Mouse (Mus musculus) embryonic fibroblast, embryonic 13.5 days (primary cell): ENCODE data around the gene Ube4a. TPM values are rescaled to one million over a fixed set of nuclear protein-coding genes. Genes with fewer than 3 reads are reported as not detected.

Source experiments
- H3K27ac ChIP-seq: 2 replicates; pipeline ENCODE4 v1.5.1; 2012; ENCODE audit warnings: low read length, control low read depth, inconsistent platforms; ENCODE audit not compliant: insufficient read depth
- H3K4me1 ChIP-seq: 2 replicates; pipeline ENCODE4 v1.6.1; 2011; ENCODE audit warnings: low read length; ENCODE audit not compliant: control insufficient read depth, insufficient read depth
- H3K4me3 ChIP-seq: 2 replicates; pipeline ENCODE4 v1.5.1; 2011; ENCODE audit warnings: mild to moderate bottlenecking, control low read depth, low read length; ENCODE audit not compliant: insufficient read depth
- CTCF ChIP-seq: IDR thresholded peaks from 2 replicates; pipeline ENCODE4 v1.5.1; 2011; ENCODE audit warnings: mild to moderate bottlenecking, control low read depth, low read length, moderate library complexity, borderline replicate concordance; ENCODE audit not compliant: insufficient read depth
- POLR2A ChIP-seq: IDR thresholded peaks from 2 replicates; pipeline ENCODE4 v1.6.1; 2011; ENCODE audit warnings: low read depth, mild to moderate bottlenecking, control low read depth, low read length, moderate library complexity
- polyA plus RNA-seq: library from polyadenylated mRNA; stranded (reverse); fragments of >200 nt; gene quantifications from 2 replicates; pipeline ENCODE4 v1.2.4, GENCODE M21; 2011; ENCODE audit warnings: low read depth; ENCODE audit not compliant: missing spikeins, insufficient read length

Gene Ube4a
- polyA plus RNA-seq, 1 experiment, result 56.9 TPM

- Histone ChIP-seq H3K27ac (peak overlapping the region; percentile 75), H3K4me3 (no peak overlapping the region), H3K4me1 (peaks cover 22% of the 10 kb centered on the region)
- no peak for TF ChIP-seq POLR2A
- no peak for TF ChIP-seq CTCF
These were observed 59.8 kb downstream of the Ube4a start for GRCm38 (mm10) chr9:44905620-44906019.

GRCm38 (mm10) chr9:44904964-44905363 is 60.4 kb downstream of the Ube4a start:
- TF ChIP-seq POLR2A (no peak), CTCF (no peak)
- no peak overlapping the region for H3K4me3 ChIP-seq
- peak overlapping the region; percentile 78 for H3K27ac ChIP-seq
- H3K4me1 ChIP-seq, result peaks cover 22% of the 10 kb centered on the region

- Histone ChIP-seq H3K27ac (peak overlapping the region; percentile 78; the same call in 1 of the 2 replicates), H3K4me3 (no peak overlapping the region), H3K4me1 (peaks cover 22% of the 10 kb centered on the region)
- no peak for TF ChIP-seq POLR2A
- no peak for TF ChIP-seq CTCF
These were observed 61.5 kb downstream of the Ube4a start for GRCm38 (mm10) chr9:44903856-44904255.

- TF ChIP-seq CTCF (no peak), POLR2A (no peak)
- Histone ChIP-seq H3K27ac (no peak overlapping the region), H3K4me3 (no peak overlapping the region), H3K4me1 (peaks cover 12% of the 10 kb centered on the region)
These were observed 65.0 kb downstream of the Ube4a start for GRCm38 (mm10) chr9:44900402-44900801.

- Histone ChIP-seq H3K27ac (no peak overlapping the region), H3K4me3 (no peak overlapping the region), H3K4me1 (peaks cover 10% of the 10 kb centered on the region)
- TF ChIP-seq CTCF (no peak), POLR2A (no peak)
These were observed 65.7 kb downstream of the Ube4a start for GRCm38 (mm10) chr9:44899716-44900115.

- no peak for TF ChIP-seq CTCF
- TF ChIP-seq POLR2A, result no peak
- Histone ChIP-seq H3K27ac (no peak overlapping the region), H3K4me3 (no peak overlapping the region), H3K4me1 (peaks cover 5% of the 10 kb centered on the region; the same call in 1 of the 2 replicates)
These were observed 68.4 kb downstream of the Ube4a start for GRCm38 (mm10) chr9:44897024-44897423.

- Histone ChIP-seq H3K4me1 (peaks cover 5% of the 10 kb centered on the region; the same call in 1 of the 2 replicates), H3K27ac (no peak overlapping the region), H3K4me3 (no peak overlapping the region)
- no peak for TF ChIP-seq CTCF
- no peak for TF ChIP-seq POLR2A
These were observed 72.7 kb downstream of the Ube4a start for GRCm38 (mm10) chr9:44892664-44893063.

GRCm38 (mm10) chr9:44891210-44891609 is 74.2 kb downstream of the Ube4a start:
- Histone ChIP-seq H3K4me3 (no peak overlapping the region), H3K4me1 (peaks cover 5% of the 10 kb centered on the region; the same call in 1 of the 2 replicates), H3K27ac (no peak overlapping the region)
- TF ChIP-seq POLR2A, result no peak
- no peak for TF ChIP-seq CTCF

GRCm38 (mm10) chr9:44890122-44890521 is 75.3 kb downstream of the Ube4a start:
- Histone ChIP-seq H3K27ac (no peak overlapping the region), H3K4me3 (no peak overlapping the region), H3K4me1 (peaks cover 5% of the 10 kb centered on the region; the same call in 1 of the 2 replicates)
- TF ChIP-seq POLR2A, result no peak
- no peak for TF ChIP-seq CTCF

GRCm38 (mm10) chr9:44888114-44888624 is 77.2 kb downstream of the Ube4a start:
- no peak for TF ChIP-seq CTCF
- no peak for TF ChIP-seq POLR2A
- H3K27ac ChIP-seq, result no peak overlapping the region
- no peak overlapping the region for H3K4me3 ChIP-seq
- H3K4me1 ChIP-seq, result peaks cover 5% of the 10 kb centered on the region; the same call in 1 of the 2 replicates
